Mouse (Mus musculus) stomach, embryonic 14.5 days (tissue): ENCODE data around the gene Pdgfb. TPM values are rescaled to one million over a fixed set of nuclear protein-coding genes. Genes with fewer than 3 reads are reported as not detected.
A peak's percentile ranks its signal among the peaks of the same experiment; 100 is the strongest.

ENCODE experiments used
- ATAC-seq: fragments of 200-750 bp; cut with Nextera tagmentation; 2 replicates; pipeline ENCODE4 v1.8.0; 2017; ENCODE audit warnings: low read depth, moderate TSS enrichment; ENCODE audit not compliant: insufficient number of reproducible peaks, insufficient read depth, low FRiP score
- H3K27ac ChIP-seq: fragments of 300-500 bp; sonication (generic); 2 replicates; pipeline ENCODE4 v1.5.1; 2014; ENCODE audit warnings: mild to moderate bottlenecking, low read length, moderate library complexity, mixed read lengths
- H3K27me3 ChIP-seq: fragments of 300-500 bp; sonication (generic); 2 replicates; pipeline ENCODE4 v1.6.1; 2014; ENCODE audit warnings: low read length, control low read depth, mixed read lengths; ENCODE audit not compliant: control insufficient read depth, insufficient read depth
- H3K36me3 ChIP-seq: fragments of 300-500 bp; sonication (generic); 2 replicates; pipeline ENCODE4 v1.6.1; 2014; ENCODE audit warnings: mild to moderate bottlenecking, control low read depth, low read length, moderate library complexity, mixed read lengths; ENCODE audit not compliant: control insufficient read depth, insufficient read depth
- H3K4me1 ChIP-seq: fragments of 300-500 bp; sonication (generic); 2 replicates; pipeline ENCODE4 v1.6.1; 2014; ENCODE audit warnings: low read length, control low read depth, mixed read lengths; ENCODE audit not compliant: control insufficient read depth, insufficient read depth
- H3K4me2 ChIP-seq: fragments of 300-500 bp; sonication (generic); replicated peaks from 2 replicates; pipeline ENCODE4 v1.6.1; 2014; ENCODE audit warnings: low read depth, low read length, control low read depth
- H3K4me3 ChIP-seq: fragments of 300-500 bp; sonication (generic); 2 replicates; pipeline ENCODE4 v1.5.1; 2014; ENCODE audit warnings: low read depth, low read length, control low read depth
- H3K9ac ChIP-seq: fragments of 300-500 bp; sonication (generic); replicated peaks from 2 replicates; pipeline ENCODE4 v1.6.1; 2014; ENCODE audit warnings: low read depth, mild to moderate bottlenecking, control low read depth, low read length, moderate library complexity, mixed read lengths
- H3K9me3 ChIP-seq: fragments of 300-500 bp; sonication (generic); 2 replicates; pipeline ENCODE4 v1.6.1; 2016; ENCODE audit warnings: low read depth, low read length, control low read depth; ENCODE audit not compliant: control insufficient read depth
- WGBS: fragments of 180-500 bp; shearing (Covaris S2); extraction: QIAGEN DNeasy Blood & Tissue Kit; methylation state at CpG from one replicate; pipeline ENCODE4 v1.1.7; 2014; 5-methylcytosine and 5-hydroxymethylcytosine counted together
- polyA plus RNA-seq: library from polyadenylated mRNA; unstranded; fragments of >200 nt; fragmentation: Nextera tagmentation; extraction: Ambion mirVana; gene quantifications from 2 replicates; pipeline ENCODE4 v1.2.1, GENCODE M21; 2014

The Pdgfb gene
- polyA plus RNA-seq, 1 experiment from 2014 or later, result 5.0 TPM

- Histone ChIP-seq H3K4me1 (peaks cover 26% of the 10 kb centered on the region), H3K27ac (peak overlapping the region; percentile 34; the same call in 1 of the 2 replicates)
- ATAC-seq, result 0 out of 2 replicates have a peak, but pooled peaks have one; percentile 20
These were observed 62.1 kb downstream of the Pdgfb start for GRCm38 (mm10) chr15:79952504-79953231.

GRCm38 (mm10) chr15:79951730-79952503 is 62.9 kb downstream of the Pdgfb start:
- H3K9ac ChIP-seq, result no peak overlapping the region
- no peaks in the 10 kb centered on the region for H3K36me3 ChIP-seq
- H3K9me3 ChIP-seq, result no peaks in the 10 kb centered on the region
- H3K4me1 ChIP-seq, result peaks cover 26% of the 10 kb centered on the region
- H3K4me2 ChIP-seq, result no peak overlapping the region; the same call in 1 of the 2 replicates
- H3K4me3 ChIP-seq, result no peak overlapping the region
- no peaks in the 10 kb centered on the region for H3K27me3 ChIP-seq
- 39% methylated on average over 14 of the region's 14 CpGs for WGBS
- ATAC-seq, result no peak; the same call in 1 of the 2 replicates
- peak overlapping the region; percentile 34 for H3K27ac ChIP-seq

More at GRCm38 (mm10) chr15:79952504-79953231, 62.1 kb downstream of the Pdgfb start:
- Histone ChIP-seq H3K36me3 (no peaks in the 10 kb centered on the region), H3K27me3 (no peaks in the 10 kb centered on the region), H3K9ac (no peak overlapping the region), H3K4me3 (no peak overlapping the region), H3K4me2 (no peak overlapping the region), H3K9me3 (no peaks in the 10 kb centered on the region)
- 48% methylated on average over 11 of the region's 11 CpGs for WGBS

DNA sequence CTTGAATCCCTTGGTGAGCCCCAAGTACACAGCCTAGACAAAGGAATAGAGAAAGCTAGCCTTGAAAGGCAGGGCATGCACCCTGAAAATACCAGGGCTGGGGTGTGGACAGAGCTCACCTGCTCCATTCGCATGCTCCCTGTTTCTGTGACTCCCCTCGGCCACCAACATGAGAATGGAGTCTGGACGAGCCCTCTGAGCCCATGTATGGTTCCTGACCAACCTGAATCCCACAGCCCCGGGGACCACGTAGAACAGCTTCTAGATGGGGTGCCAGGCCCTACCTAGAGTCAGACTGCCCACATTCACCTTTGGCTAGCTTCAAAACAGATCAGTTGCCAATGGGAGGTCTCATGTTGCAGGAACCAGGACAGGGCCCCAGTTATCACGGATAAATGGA is 63.6 kb downstream of the Pdgfb start:
- Histone ChIP-seq H3K9ac (no peak overlapping the region), H3K4me2 (no peak overlapping the region), H3K27me3 (no peaks in the 10 kb centered on the region), H3K27ac (peak overlapping the region; percentile 34; the same call in 1 of the 2 replicates), H3K4me1 (peaks cover 26% of the 10 kb centered on the region), H3K36me3 (no peaks in the 10 kb centered on the region), H3K4me3 (no peak overlapping the region), H3K9me3 (no peaks in the 10 kb centered on the region)
- 63% methylated on average over 6 of the region's 6 CpGs for WGBS
- ATAC-seq, result no peak

GRCm38 (mm10) chr15:79950250-79951025 is 64.3 kb downstream of the Pdgfb start:
- no peaks in the 10 kb centered on the region for H3K36me3 ChIP-seq
- H3K4me2 ChIP-seq, result peak overlapping the region; percentile 66
- ATAC-seq, result peak; percentile 56; the same call in 1 of the 2 replicates
- no peaks in the 10 kb centered on the region for H3K27me3 ChIP-seq
- H3K9me3 ChIP-seq, result no peaks in the 10 kb centered on the region
- peak overlapping the region; percentile 44 for H3K27ac ChIP-seq
- peaks cover 26% of the 10 kb centered on the region for H3K4me1 ChIP-seq
- under 1% methylated on average over 24 of the region's 24 CpGs for WGBS
- peak overlapping the region; percentile 28 for H3K9ac ChIP-seq
- peak overlapping the region; percentile 18; the same call in 1 of the 2 replicates for H3K4me3 ChIP-seq

- no peak overlapping the region for H3K4me2 ChIP-seq
- H3K36me3 ChIP-seq, result no peaks in the 10 kb centered on the region
- no peak overlapping the region for H3K4me3 ChIP-seq
- peaks cover 24% of the 10 kb centered on the region for H3K4me1 ChIP-seq
- H3K9ac ChIP-seq, result no peak overlapping the region
- no peaks in the 10 kb centered on the region for H3K27me3 ChIP-seq
- no peak for ATAC-seq
- 62% methylated on average over 6 of the region's 6 CpGs for WGBS
- no peaks in the 10 kb centered on the region; the same call in 1 of the 2 replicates for H3K9me3 ChIP-seq
- no peak overlapping the region for H3K27ac ChIP-seq
These were observed 67.1 kb downstream of the Pdgfb start for GRCm38 (mm10) chr15:79947681-79948080.

GRCm38 (mm10) chr15:79946790-79947189 is 68.0 kb downstream of the Pdgfb start:
- WGBS, result 68% methylated on average over 9 of the region's 9 CpGs
- Histone ChIP-seq H3K9ac (no peak overlapping the region), H3K27me3 (no peaks in the 10 kb centered on the region), H3K4me2 (no peak overlapping the region), H3K9me3 (no peaks in the 10 kb centered on the region; the same call in 1 of the 2 replicates), H3K4me1 (peaks cover 24% of the 10 kb centered on the region), H3K36me3 (no peaks in the 10 kb centered on the region), H3K27ac (no peak overlapping the region), H3K4me3 (no peak overlapping the region)
- ATAC-seq, result no peak

- 17% methylated on average over 4 of the region's 4 CpGs for WGBS
- no peak overlapping the region for H3K9ac ChIP-seq
These were observed 68.8 kb downstream of the Pdgfb start for GRCm38 (mm10) chr15:79946022-79946421.

More at GRCm38 (mm10) chr15:79946022-79946421, 68.8 kb downstream of the Pdgfb start:
- H3K27me3 ChIP-seq, result no peaks in the 10 kb centered on the region
- H3K4me1 ChIP-seq, result peaks cover 17% of the 10 kb centered on the region
- no peaks in the 10 kb centered on the region; the same call in 1 of the 2 replicates for H3K9me3 ChIP-seq
- H3K4me2 ChIP-seq, result no peak overlapping the region
- H3K36me3 ChIP-seq, result no peaks in the 10 kb centered on the region
- peak; percentile 77; the same call in 1 of the 2 replicates for ATAC-seq
- H3K4me3 ChIP-seq, result no peak overlapping the region
- H3K27ac ChIP-seq, result no peak overlapping the region
